Mouse (Mus musculus) E14TG2a.4 (cell line): ENCODE measurements at regions not wholly inside any gene's neighbourhood (a gene's known extent, or its start where the extent isn't known, plus 50 kb on each side); places are given as distances from the start of the nearest gene placed in this dataset.

Experiments
- CTCF ChIP-seq: conservative IDR thresholded peaks from 2 replicates; pipeline ENCODE4 v1.5.1; 2014; ENCODE audit warnings: low read length
- POU5F1 ChIP-seq: IDR thresholded peaks from 2 replicates; pipeline ENCODE4 v1.6.1; 2014; ENCODE audit warnings: low read length, borderline replicate concordance

DNA sequence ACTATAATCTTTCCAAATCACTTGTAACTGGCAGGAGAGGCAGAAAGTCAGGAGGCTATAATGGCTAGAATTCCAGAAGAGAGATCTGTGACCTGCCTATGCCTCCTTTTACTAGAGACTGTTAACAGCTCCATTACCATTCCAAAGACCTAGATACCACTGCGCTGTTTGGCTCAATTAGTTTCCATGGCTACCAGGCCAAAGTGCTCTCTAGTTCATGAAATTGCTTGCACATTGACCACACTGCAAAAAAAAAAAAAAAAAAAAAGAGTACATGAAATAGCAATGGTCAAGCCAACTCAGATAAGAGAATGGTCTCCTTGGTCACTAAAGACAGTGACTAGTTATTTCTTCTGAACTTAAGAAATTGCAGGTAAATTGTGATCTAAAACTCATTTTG, 366.5 kb upstream of the Grid2 start:
- TF ChIP-seq POU5F1 (no peak), CTCF (no peak)
